Mouse (Mus musculus) lung, adult 2 months (tissue): ENCODE results near the gene Fxyd3. TPM values are rescaled to one million over a fixed set of nuclear protein-coding genes. Genes with fewer than 3 reads are reported as not detected.

ENCODE experiments used
- DNase-seq: peaks from one replicate; pipeline ENCODE4 v3.0.0; 2022
- H3K4me1 ChIP-seq: fragments of 200-500 bp; 2 replicates; pipeline ENCODE4 v1.6.1; 2011; ENCODE audit warnings: low read length; ENCODE audit not compliant: control insufficient read depth, insufficient read depth
- H3K4me3 ChIP-seq: fragments of 200-500 bp; replicated peaks from 2 replicates; pipeline ENCODE3; 2011; ENCODE audit warnings: low read depth, mild to moderate bottlenecking, control low read depth, low read length; ENCODE audit errors: extremely low read depth
- CTCF ChIP-seq: fragments of 200-500 bp; IDR thresholded peaks from 2 replicates; pipeline ENCODE4 v1.5.1; 2011; ENCODE audit warnings: mild to moderate bottlenecking, low read length, control low read depth; ENCODE audit not compliant: insufficient read depth
- POLR2A ChIP-seq: fragments of 200-500 bp; IDR thresholded peaks from 2 replicates; pipeline ENCODE4 v1.6.1; 2011; ENCODE audit warnings: low read depth, mild to moderate bottlenecking, control low read depth, low read length, borderline replicate concordance; ENCODE audit errors: extremely low read depth
- WGBS: fragments of 180-500 bp; shearing (Covaris S2); methylation state at CpG from one replicate; pipeline ENCODE4 v1.1.7; 2018; 5-methylcytosine and 5-hydroxymethylcytosine counted together
- polyA plus RNA-seq: library from polyadenylated mRNA; depleted of rRNA; stranded (reverse); fragments of >200 nt; gene quantifications from 2 replicates; pipeline ENCODE4 v1.2.3, GENCODE M21; 2012

Gene Fxyd3
- polyA plus RNA-seq, 1 experiment = 43.2 TPM

- WGBS = 31% methylated on average over 10 of the region's 10 CpGs
- no peak for TF ChIP-seq CTCF
- TF ChIP-seq POLR2A = no peak
- DNase-seq = no peak
- Histone ChIP-seq H3K4me1 (peaks cover 3% of the 10 kb centered on the region), H3K4me3 (peak overlapping the region; percentile 60)
These were observed 22.5 kb downstream of the Fxyd3 start for GRCm38 (mm10) chr7:31053882-31054447.

GRCm38 (mm10) chr7:31052636-31053434, 23.7 kb downstream of the Fxyd3 start:
- WGBS = 19% methylated on average over 34 of the region's 34 CpGs
- peaks cover 3% of the 10 kb centered on the region for H3K4me1 ChIP-seq
- no peak for DNase-seq
- TF ChIP-seq CTCF (no peak), POLR2A (0 out of 2 replicates have a peak, but pooled peaks have one; percentile 11)
- H3K4me3 ChIP-seq = no peak overlapping the region

GRCm38 (mm10) chr7:31052251-31052635, 24.3 kb downstream of the Fxyd3 start:
- WGBS = 18% methylated on average over 22 of the region's 22 CpGs
- H3K4me3 ChIP-seq = no peak overlapping the region
- DNase-seq = no peak
- peaks cover 3% of the 10 kb centered on the region for H3K4me1 ChIP-seq
- no peak for TF ChIP-seq CTCF

- H3K4me1 ChIP-seq = peaks cover 3% of the 10 kb centered on the region
- 15% methylated on average over 28 of the region's 28 CpGs for WGBS
- no peak within 1 kb of the TSS for H3K4me3 ChIP-seq
- no peak for DNase-seq
- TF ChIP-seq CTCF = no peak
- no peak for TF ChIP-seq POLR2A
These were observed 25.0 kb downstream of the Fxyd3 start, which contains the start of gene Fxyd7 for GRCm38 (mm10) chr7:31051321-31052021. Gene Fxyd7, minus strand, starts transcription at chr7:31051467.

- H3K4me3 ChIP-seq = no peak overlapping the region
- WGBS = 12% methylated on average over 9 of the region's 9 CpGs
- no peak for TF ChIP-seq CTCF
- TF ChIP-seq POLR2A = no peak
- DNase-seq = no peak
- H3K4me1 ChIP-seq = peaks cover 3% of the 10 kb centered on the region
These were observed 25.6 kb downstream of the Fxyd3 start for GRCm38 (mm10) chr7:31050921-31051320.

GRCm38 (mm10) chr7:31050487-31050886, 26.0 kb downstream of the Fxyd3 start:
- Histone ChIP-seq H3K4me1 (peaks cover 3% of the 10 kb centered on the region), H3K4me3 (no peak overlapping the region)
- DNase-seq = no peak
- WGBS = 20% methylated on average over 6 of the region's 6 CpGs
- TF ChIP-seq POLR2A = no peak
- TF ChIP-seq CTCF = no peak

- Histone ChIP-seq H3K4me1 (peaks cover 3% of the 10 kb centered on the region), H3K4me3 (no peak overlapping the region)
- TF ChIP-seq POLR2A = no peak
- TF ChIP-seq CTCF = no peak
- 12% methylated on average over 15 of the region's 15 CpGs for WGBS
- no peak for DNase-seq
These were observed 26.6 kb downstream of the Fxyd3 start for GRCm38 (mm10) chr7:31049846-31050281.

GRCm38 (mm10) chr7:31049135-31049845, 27.2 kb downstream of the Fxyd3 start:
- WGBS = 23% methylated on average over 5 of the region's 5 CpGs
- no peak overlapping the region for H3K4me3 ChIP-seq
- H3K4me1 ChIP-seq = peaks cover 3% of the 10 kb centered on the region
- DNase-seq = no peak
- TF ChIP-seq CTCF (no peak), POLR2A (no peak)

GRCm38 (mm10) chr7:31042431-31042910, 34.0 kb downstream of the Fxyd3 start, which contains the start of gene Fxyd5:
Gene Fxyd5, minus strand, starts transcription at chr7:31042481.
- Histone ChIP-seq H3K4me1 (peaks cover 5% of the 10 kb centered on the region), H3K4me3 (peak within 1 kb of the TSS; percentile 91)
- DNase-seq = no peak
- TF ChIP-seq POLR2A = no peak
- TF ChIP-seq CTCF = no peak
- 48% methylated on average over 10 of the region's 10 CpGs for WGBS
